Mouse (Mus musculus): ENCODE results near the gene Tac2. TPM values are rescaled to one million over a fixed set of nuclear protein-coding genes. Genes with fewer than 3 reads are reported as not detected.

Tac2 gene
- total and polyA plus RNA-seq, 3 experiments = 0.32 TPM; not detected in 2

DNA sequence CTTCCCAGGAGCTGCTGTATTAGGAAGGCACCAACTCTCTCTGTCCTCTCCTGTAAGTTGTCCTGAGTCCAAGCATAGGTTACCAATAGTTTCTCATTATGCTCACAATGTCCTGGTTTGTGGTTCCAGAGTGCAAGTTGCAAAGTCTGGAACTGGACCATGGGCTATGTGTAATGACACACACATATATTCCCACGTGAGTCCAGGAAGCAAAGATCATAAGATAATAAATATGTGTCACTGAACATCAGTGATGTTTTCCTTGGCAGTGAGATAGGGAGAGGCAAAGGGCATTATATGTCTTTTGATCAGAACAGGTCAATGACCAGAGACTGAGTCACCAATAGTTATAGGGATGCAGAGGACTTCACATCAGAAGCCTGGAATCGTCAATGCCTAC, 51.7 kb downstream of the Tac2 start, which contains the start of gene Rdh9:
TSS of gene Rdh9 (plus strand) at position 376 of the 400 bp plus-strand sequence.
- no peaks in the 10 kb centered on the region for H3K4me1 ChIP-seq (ENCODE audit: control insufficient read depth in 1 of 2, insufficient read depth in 2 of 2, low read length in 2 of 2)
- H3K79me2 ChIP-seq (ENCODE audit: control insufficient read depth, insufficient read depth, low read length, poor library complexity) = no peaks in the 10 kb centered on the region
- H3K27me3 ChIP-seq (ENCODE audit: control insufficient read depth in 1 of 2, insufficient read depth in 2 of 2, low read length in 2 of 2) = no peaks in the 10 kb centered on the region
- H3K36me3 ChIP-seq (ENCODE audit: control insufficient read depth in 1 of 2, insufficient read depth in 2 of 2, low read length in 2 of 2) = no peaks in the 10 kb centered on the region
- no peak within 1 kb of the TSS for H3K27ac ChIP-seq (ENCODE audit: control insufficient read depth, low read depth, low read length)
- H3K9me3 ChIP-seq (replicated peaks; ENCODE audit: insufficient read depth, low read length) = no peaks in the 10 kb centered on the region
- DNase-seq (ENCODE audit: low read depth, low spot score) = no peak
- TF ChIP-seq MAX (IDR thresholded peaks at IDR 0.05; ENCODE audit: low read length) = no peak
- no peak for TF ChIP-seq MYB (IDR thresholded peaks at IDR 0.05; ENCODE audit: low read depth, low read length)
- no peak for TF ChIP-seq KAT2A (conservative IDR thresholded peaks at IDR 0.05; ENCODE audit: low read depth, low read length)
- TF ChIP-seq NRF1 (IDR thresholded peaks at IDR 0.05; ENCODE audit: insufficient read depth, low read depth, low read length, poor library complexity, severe bottlenecking) = no peak
- no peak for TF ChIP-seq CTCF (IDR thresholded peaks at IDR 0.05 in 2 of 3, conservative IDR thresholded peaks at IDR 0.05 in 1 of 3; ENCODE audit: control insufficient read depth in 1 of 3, insufficient read depth in 1 of 3, low read depth in 2 of 3, low read length in 3 of 3, poor library complexity in 1 of 3, severe bottlenecking in 1 of 3)
- TF ChIP-seq POLR2AphosphoS2 (IDR thresholded peaks at IDR 0.05; ENCODE audit: low read length) = no peak
- no peak for TF ChIP-seq ELF1 (IDR thresholded peaks at IDR 0.05; ENCODE audit: low read depth, low read length)
- no peak for TF ChIP-seq GABPA (IDR thresholded peaks at IDR 0.05; ENCODE audit: low read depth, low read length)
- TF ChIP-seq MAFK (IDR thresholded peaks at IDR 0.05; ENCODE audit: borderline replicate concordance, low read depth, low read length) = no peak
- TF ChIP-seq MXI1 (IDR thresholded peaks at IDR 0.05; ENCODE audit: low read depth, low read length) = no peak
- TF ChIP-seq ETS1 (IDR thresholded peaks at IDR 0.05; ENCODE audit: low read depth, low read length) = no peak
- no peak for TF ChIP-seq ZMIZ1 (IDR thresholded peaks at IDR 0.05; ENCODE audit: low read depth, low read length)
- TF ChIP-seq SIN3A (IDR thresholded peaks at IDR 0.05; ENCODE audit: low read length) = no peak
- no peak for TF ChIP-seq RCOR1 (IDR thresholded peaks at IDR 0.05; ENCODE audit: low read depth, low read length)
- TF ChIP-seq POLR2AphosphoS5 (IDR thresholded peaks at IDR 0.05; ENCODE audit: borderline replicate concordance, low read depth, low read length) = no peak
- no peak for TF ChIP-seq USF2 (IDR thresholded peaks at IDR 0.05; ENCODE audit: borderline replicate concordance in 1 of 2, insufficient read depth in 1 of 2, low read depth in 1 of 2, low read length in 2 of 2)
- H3K9ac ChIP-seq (ENCODE audit: control insufficient read depth, low read depth, low read length, poor library complexity, severe bottlenecking) = no peak within 1 kb of the TSS
- H3K4me3 ChIP-seq (ENCODE audit: control insufficient read depth in 1 of 2, insufficient read depth in 1 of 2, low read depth in 2 of 2, low read length in 2 of 2) = no peak within 1 kb of the TSS

Other genes starting within 250 kb of the Tac2 start
- gene Stac3, start 222.8 kb upstream of the Tac2 start, total RNA-seq (2012; rRNA removed) = not detected in 2 replicates
- under 1 TPM in 1 of 2 experiments, not detected in 1; 0.25 TPM for gene Stac3, start 222.8 kb upstream of the Tac2 start, polyA plus RNA-seq (2012; ENCODE audit: insufficient read depth in 1 of 2, insufficient read length in 2 of 2, low read depth in 1 of 2, low replicate concordance in 2 of 2, missing spikeins in 1 of 2)
- gene Ndufa4l2, start 209.5 kb upstream of the Tac2 start, total RNA-seq (2012; rRNA removed) = 21.8 and 28.6 TPM in 2 replicates
- gene Ndufa4l2, start 209.5 kb upstream of the Tac2 start, polyA plus RNA-seq (2012; ENCODE audit: insufficient read depth in 1 of 2, insufficient read length in 2 of 2, low read depth in 1 of 2, low replicate concordance in 2 of 2, missing spikeins in 1 of 2) = 10 to 100 TPM in 1 of 2 experiments, not detected in 1; 26.6 TPM
- 242 and 383 TPM in 2 replicates for gene Shmt2, start 202.0 kb upstream of the Tac2 start, total RNA-seq (2012; rRNA removed)
- 100 to 1,000 TPM; 263 to 582 TPM for gene Shmt2, start 202.0 kb upstream of the Tac2 start, polyA plus RNA-seq (2012; ENCODE audit: insufficient read depth in 1 of 2, insufficient read length in 2 of 2, low read depth in 1 of 2, low replicate concordance in 2 of 2, missing spikeins in 1 of 2)
- not detected in 2 replicates for gene Nxph4, start 189.9 kb upstream of the Tac2 start, total RNA-seq (2012; rRNA removed)
- gene Nxph4, start 189.9 kb upstream of the Tac2 start, polyA plus RNA-seq (2012; ENCODE audit: insufficient read depth in 1 of 2, insufficient read length in 2 of 2, low read depth in 1 of 2, low replicate concordance in 2 of 2, missing spikeins in 1 of 2) = under 1 TPM in 1 of 2 experiments, not detected in 1; 0.24 TPM
- 0.33 and 0.42 TPM in 2 replicates for gene Lrp1, start 103.3 kb upstream of the Tac2 start, total RNA-seq (2012; rRNA removed)
- under 1 TPM in 1 of 2 experiments, not detected in 1; 0.39 TPM for gene Lrp1, start 103.3 kb upstream of the Tac2 start, polyA plus RNA-seq (2012; ENCODE audit: insufficient read depth in 1 of 2, insufficient read length in 2 of 2, low read depth in 1 of 2, low replicate concordance in 2 of 2, missing spikeins in 1 of 2)
- gene Stat6, start 81.5 kb upstream of the Tac2 start, total RNA-seq (2012; rRNA removed) = 31.1 and 34.9 TPM in 2 replicates
- 10 to 100 TPM in 1 of 2 experiments, not detected in 1; 50.2 TPM for gene Stat6, start 81.5 kb upstream of the Tac2 start, polyA plus RNA-seq (2012; ENCODE audit: insufficient read depth in 1 of 2, insufficient read length in 2 of 2, low read depth in 1 of 2, low replicate concordance in 2 of 2, missing spikeins in 1 of 2)
- gene Nemp1, start 57.6 kb upstream of the Tac2 start, total RNA-seq (2012; rRNA removed) = 11.8 and 12.1 TPM in 2 replicates
- gene Nemp1, start 57.6 kb upstream of the Tac2 start, polyA plus RNA-seq (2012; ENCODE audit: insufficient read depth in 1 of 2, insufficient read length in 2 of 2, low read depth in 1 of 2, low replicate concordance in 2 of 2, missing spikeins in 1 of 2) = 10 to 100 TPM in 1 of 2 experiments, not detected in 1; 13.9 TPM
- gene Nab2, start 55.9 kb upstream of the Tac2 start, total RNA-seq (2012; rRNA removed) = 29.1 and 36.1 TPM in 2 replicates
- 10 to 100 TPM in 1 of 2 experiments, not detected in 1; 37.1 TPM for gene Nab2, start 55.9 kb upstream of the Tac2 start, polyA plus RNA-seq (2012; ENCODE audit: insufficient read depth in 1 of 2, insufficient read length in 2 of 2, low read depth in 1 of 2, low replicate concordance in 2 of 2, missing spikeins in 1 of 2)
- 0.08 TPM in 1 of 2 replicates, not detected in the other for gene Myo1a, start 19.3 kb upstream of the Tac2 start, total RNA-seq (2012; rRNA removed)
- under 1 TPM in 1 of 2 experiments, not detected in 1; 0.33 TPM for gene Myo1a, start 19.3 kb upstream of the Tac2 start, polyA plus RNA-seq (2012; ENCODE audit: insufficient read depth in 1 of 2, insufficient read length in 2 of 2, low read depth in 1 of 2, low replicate concordance in 2 of 2, missing spikeins in 1 of 2)
- gene Zbtb39, start 15.1 kb downstream of the Tac2 start, total RNA-seq (2012; rRNA removed) = 4.8 and 5.1 TPM in 2 replicates
- gene Zbtb39, start 15.1 kb downstream of the Tac2 start, polyA plus RNA-seq (2012; ENCODE audit: insufficient read depth in 1 of 2, insufficient read length in 2 of 2, low read depth in 1 of 2, low replicate concordance in 2 of 2, missing spikeins in 1 of 2) = 10 to 100 TPM in 1 of 2 experiments, not detected in 1; 11.0 TPM
- gene Gpr182, start 27.3 kb downstream of the Tac2 start, total RNA-seq (2012; rRNA removed) = 0.04 TPM in 1 of 2 replicates, not detected in the other
- gene Gpr182, start 27.3 kb downstream of the Tac2 start, polyA plus RNA-seq (2012; ENCODE audit: insufficient read depth in 1 of 2, insufficient read length in 2 of 2, low read depth in 1 of 2, low replicate concordance in 2 of 2, missing spikeins in 1 of 2) = under 1 TPM in 1 of 2 experiments, not detected in 1; 0.58 TPM
- not detected in 2 replicates for gene Rdh1, start 35.2 kb downstream of the Tac2 start, total RNA-seq (2012; rRNA removed)
- not detected for gene Rdh1, start 35.2 kb downstream of the Tac2 start, polyA plus RNA-seq (2012; ENCODE audit: insufficient read depth in 1 of 2, insufficient read length in 2 of 2, low read depth in 1 of 2, low replicate concordance in 2 of 2, missing spikeins in 1 of 2)
- gene Rdh16f1, start 35.3 kb downstream of the Tac2 start, total RNA-seq (2012; rRNA removed) = not detected in 2 replicates
- not detected for gene Rdh16f1, start 35.3 kb downstream of the Tac2 start, polyA plus RNA-seq (2012; ENCODE audit: insufficient read depth in 1 of 2, insufficient read length in 2 of 2, low read depth in 1 of 2, low replicate concordance in 2 of 2, missing spikeins in 1 of 2)
- not detected in 2 replicates for gene Rdh9, start 51.9 kb downstream of the Tac2 start, total RNA-seq (2012; rRNA removed)
- gene Rdh9, start 51.9 kb downstream of the Tac2 start, polyA plus RNA-seq (2012; ENCODE audit: insufficient read depth in 1 of 2, insufficient read length in 2 of 2, low read depth in 1 of 2, low replicate concordance in 2 of 2, missing spikeins in 1 of 2) = under 1 TPM in 1 of 2 experiments, not detected in 1; 0.04 TPM
- gene Rdh16, start 76.7 kb downstream of the Tac2 start, total RNA-seq (2012; rRNA removed) = not detected in 2 replicates
- not detected for gene Rdh16, start 76.7 kb downstream of the Tac2 start, polyA plus RNA-seq (2012; ENCODE audit: insufficient read depth in 1 of 2, insufficient read length in 2 of 2, low read depth in 1 of 2, low replicate concordance in 2 of 2, missing spikeins in 1 of 2)
- gene Rdh19, start 125.5 kb downstream of the Tac2 start, total RNA-seq (2012; rRNA removed) = not detected in 2 replicates
- not detected for gene Rdh19, start 125.5 kb downstream of the Tac2 start, polyA plus RNA-seq (2012; ENCODE audit: insufficient read depth in 1 of 2, insufficient read length in 2 of 2, low read depth in 1 of 2, low replicate concordance in 2 of 2, missing spikeins in 1 of 2)
- gene Rdh16f2, start 142.0 kb downstream of the Tac2 start, total RNA-seq (2012; rRNA removed) = not detected in 2 replicates
- gene Rdh16f2, start 142.0 kb downstream of the Tac2 start, polyA plus RNA-seq (2012; ENCODE audit: insufficient read depth in 1 of 2, insufficient read length in 2 of 2, low read depth in 1 of 2, low replicate concordance in 2 of 2, missing spikeins in 1 of 2) = under 1 TPM in 1 of 2 experiments, not detected in 1; 0.07 TPM
- not detected in 2 replicates for gene Rdh7, start 164.3 kb downstream of the Tac2 start, total RNA-seq (2012; rRNA removed)
- not detected for gene Rdh7, start 164.3 kb downstream of the Tac2 start, polyA plus RNA-seq (2012; ENCODE audit: insufficient read depth in 1 of 2, insufficient read length in 2 of 2, low read depth in 1 of 2, low replicate concordance in 2 of 2, missing spikeins in 1 of 2)
- not detected in 2 replicates for gene Sdr9c7, start 174.0 kb downstream of the Tac2 start, total RNA-seq (2012; rRNA removed)
- gene Sdr9c7, start 174.0 kb downstream of the Tac2 start, polyA plus RNA-seq (2012; ENCODE audit: insufficient read depth in 1 of 2, insufficient read length in 2 of 2, low read depth in 1 of 2, low replicate concordance in 2 of 2, missing spikeins in 1 of 2) = not detected